Mouse (Mus musculus): ENCODE data around the gene Pdzrn4. TPM values are rescaled to one million over a fixed set of nuclear protein-coding genes. Genes with fewer than 3 reads are reported as not detected.

Pdzrn4 gene
- polyA plus RNA-seq, 1 experiment, result 0.14 TPM

GRCm38 (mm10) chr15:92491376-92491775 lies 94.7 kb downstream of the Pdzrn4 start:
- DNase-seq (ENCODE audit: low read depth, low spot score), result no peak
- 69% methylated on average over 3 of the region's 3 CpGs for WGBS

GRCm38 (mm10) chr15:92495465-92496174 lies 98.9 kb downstream of the Pdzrn4 start:
- 90% methylated on average over 12 of the region's 12 CpGs for WGBS
- no peak for DNase-seq (ENCODE audit: low read depth, low spot score)

- DNase-seq (ENCODE audit: low read depth, low spot score), result no peak
- WGBS, result 78% methylated on average over 9 of the region's 9 CpGs
Measured at GRCm38 (mm10) chr15:92500276-92500838, 103.7 kb downstream of the Pdzrn4 start.

- WGBS, result 70% methylated on average over 1 of the region's 1 CpGs
- DNase-seq (ENCODE audit: low read depth, low spot score), result no peak
Measured at GRCm38 (mm10) chr15:92502797-92503196, 106.1 kb downstream of the Pdzrn4 start.

GRCm38 (mm10) chr15:92509372-92509771 lies 112.7 kb downstream of the Pdzrn4 start:
- no peak for DNase-seq (ENCODE audit: low read depth, low spot score)
- WGBS, result 66% methylated on average over 8 of the region's 8 CpGs

GRCm38 (mm10) chr15:92515651-92516050 lies 119.0 kb downstream of the Pdzrn4 start:
- DNase-seq (ENCODE audit: low read depth, low spot score), result no peak
- WGBS, result 70% methylated on average over 1 of the region's 1 CpGs

- 67% methylated on average over 19 of the region's 19 CpGs for WGBS
- DNase-seq (ENCODE audit: low read depth, low spot score), result no peak
Measured at GRCm38 (mm10) chr15:92520677-92521225, 124.1 kb downstream of the Pdzrn4 start.

- DNase-seq (ENCODE audit: low read depth, low spot score), result no peak
- WGBS, result 38% methylated on average over 7 of the region's 7 CpGs
Measured at GRCm38 (mm10) chr15:92521686-92522085, 125.0 kb downstream of the Pdzrn4 start.

GRCm38 (mm10) chr15:92524917-92525316 lies 128.2 kb downstream of the Pdzrn4 start:
- DNase-seq (ENCODE audit: low read depth, low spot score), result no peak
- 25% methylated on average over 2 of the region's 2 CpGs for WGBS

- 88% methylated on average over 9 of the region's 9 CpGs for WGBS
- DNase-seq (ENCODE audit: low read depth, low spot score), result no peak
Measured at GRCm38 (mm10) chr15:92525416-92525815, 128.7 kb downstream of the Pdzrn4 start.

GRCm38 (mm10) chr15:92526731-92527130 lies 130.1 kb downstream of the Pdzrn4 start:
- DNase-seq (ENCODE audit: low read depth, low spot score), result no peak
- WGBS, result 70% methylated on average over 4 of the region's 4 CpGs

- DNase-seq (ENCODE audit: low read depth, low spot score), result no peak
- WGBS, result 27% methylated on average over 1 of the region's 1 CpGs
Measured at GRCm38 (mm10) chr15:92543252-92543651, 146.6 kb downstream of the Pdzrn4 start.

- 40% methylated on average over 9 of the region's 9 CpGs for WGBS
- DNase-seq (ENCODE audit: low read depth, low spot score), result no peak
Measured at GRCm38 (mm10) chr15:92547294-92547911, 150.7 kb downstream of the Pdzrn4 start.

GRCm38 (mm10) chr15:92555012-92555574 lies 158.4 kb downstream of the Pdzrn4 start:
- no peak for DNase-seq (ENCODE audit: low read depth, low spot score)
- WGBS, result 69% methylated on average over 7 of the region's 7 CpGs

GRCm38 (mm10) chr15:92555716-92556115 lies 159.0 kb downstream of the Pdzrn4 start:
- no peak for DNase-seq (ENCODE audit: low read depth, low spot score)
- 67% methylated on average over 3 of the region's 3 CpGs for WGBS

GRCm38 (mm10) chr15:92558592-92558991 lies 161.9 kb downstream of the Pdzrn4 start:
- WGBS, result 44% methylated on average over 5 of the region's 5 CpGs
- no peak for DNase-seq (ENCODE audit: low read depth, low spot score)

GRCm38 (mm10) chr15:92562149-92562548 lies 165.5 kb downstream of the Pdzrn4 start:
- 54% methylated on average over 6 of the region's 6 CpGs for WGBS
- DNase-seq (ENCODE audit: low read depth, low spot score), result no peak

GRCm38 (mm10) chr15:92563576-92563975 lies 166.9 kb downstream of the Pdzrn4 start:
- no peak for DNase-seq (ENCODE audit: low read depth, low spot score)
- WGBS, result 39% methylated on average over 2 of the region's 2 CpGs

GRCm38 (mm10) chr15:92570526-92571243 lies 174.0 kb downstream of the Pdzrn4 start:
- DNase-seq (ENCODE audit: low read depth, low spot score), result no peak
- whole genome bisulfite sequencing, result 71% methylated on average over 3 of the region's 3 CpGs

GRCm38 (mm10) chr15:92571244-92571539 lies 174.5 kb downstream of the Pdzrn4 start:
- DNase-seq (ENCODE audit: low read depth, low spot score), result no peak
- WGBS, result 29% methylated on average over 5 of the region's 5 CpGs

All from large intestine, adult 2 months (tissue).